Mouse (Mus musculus) E14TG2a.4 (cell line): ENCODE results near the gene Nr2e3.

Experiments used
- CTCF ChIP-seq: conservative IDR thresholded peaks from 2 replicates; pipeline ENCODE4 v1.5.1; 2014; ENCODE audit warnings: low read length
- NANOG ChIP-seq: IDR thresholded peaks from 2 replicates; pipeline ENCODE4 v1.6.1; 2014; ENCODE audit warnings: borderline replicate concordance, low read length, mixed read lengths
- POU5F1 ChIP-seq: IDR thresholded peaks from 2 replicates; pipeline ENCODE4 v1.6.1; 2014; ENCODE audit warnings: low read length, borderline replicate concordance

- TF ChIP-seq CTCF (no peak), POU5F1 (no peak), NANOG (no peak)
These were observed 6.9 kb downstream of the Nr2e3 start for GRCm38 (mm10) chr9:59953556-59953955.
